Mouse (Mus musculus) lung, adult 2 months (tissue): Measurements from ENCODE around the gene Rho.

Source experiments
- CTCF ChIP-seq: fragments of 200-500 bp; IDR thresholded peaks from 2 replicates; pipeline ENCODE4 v1.5.1; 2011; ENCODE audit warnings: mild to moderate bottlenecking, low read length, control low read depth; ENCODE audit not compliant: insufficient read depth
- POLR2A ChIP-seq: fragments of 200-500 bp; IDR thresholded peaks from 2 replicates; pipeline ENCODE4 v1.6.1; 2011; ENCODE audit warnings: low read depth, mild to moderate bottlenecking, control low read depth, low read length, borderline replicate concordance; ENCODE audit errors: extremely low read depth

DNA sequence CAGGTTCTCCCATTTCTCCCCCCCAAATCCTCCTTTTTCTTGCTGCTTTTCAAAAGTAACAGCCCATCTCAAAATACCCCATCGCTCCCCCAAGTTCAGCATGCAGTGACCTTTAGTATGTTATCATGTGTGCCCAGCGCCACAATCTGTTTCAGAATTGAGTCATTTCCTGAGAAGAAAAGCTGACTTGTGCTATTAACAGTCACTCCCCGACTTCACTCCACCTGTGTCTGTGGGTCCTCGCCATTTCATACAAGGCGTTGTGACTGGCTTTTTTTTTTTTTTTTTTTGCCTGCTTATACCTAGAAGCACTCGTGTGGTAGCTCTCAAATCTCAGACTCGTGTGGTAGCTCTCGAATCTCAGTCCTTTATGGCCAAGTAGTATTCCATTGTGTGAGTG lies 14.1 kb downstream of the Rho start:
- no peak for TF ChIP-seq POLR2A
- no peak for TF ChIP-seq CTCF
